Mouse (Mus musculus) E14TG2a.4 (cell line): ENCODE measurements around the gene Tln2.
"Not testable (repeated sequence)": the region's sequence is repeated elsewhere in the genome, so short reads cannot be mapped to it uniquely, and the experiment has no call there.

Experiments used
- H3K27me3 ChIP-seq: 2 replicates; pipeline ENCODE4 v1.6.1; 2014; ENCODE audit warnings: low read length, control low read depth; ENCODE audit not compliant: insufficient read depth
- H3K36me3 ChIP-seq: 2 replicates; pipeline ENCODE4 v1.6.1; 2014; ENCODE audit warnings: low read length, control low read depth; ENCODE audit not compliant: insufficient read depth
- H3K4me1 ChIP-seq: replicated peaks from 2 replicates; pipeline ENCODE4 v1.6.1; 2014; ENCODE audit warnings: low read depth, low read length, control low read depth
- H3K4me3 ChIP-seq: replicated peaks from 2 replicates; pipeline ENCODE4 v1.5.1; 2014; ENCODE audit warnings: mild to moderate bottlenecking, low read length
- H3K9me3 ChIP-seq: 2 replicates; pipeline ENCODE4 v1.6.1; 2014; ENCODE audit warnings: low read length, control low read depth
- CTCF ChIP-seq: conservative IDR thresholded peaks from 2 replicates; pipeline ENCODE4 v1.5.1; 2014; ENCODE audit warnings: low read length
- NANOG ChIP-seq: IDR thresholded peaks from 2 replicates; pipeline ENCODE4 v1.6.1; 2014; ENCODE audit warnings: borderline replicate concordance, low read length, mixed read lengths
- POU5F1 ChIP-seq: IDR thresholded peaks from 2 replicates; pipeline ENCODE4 v1.6.1; 2014; ENCODE audit warnings: low read length, borderline replicate concordance

Tln2 gene

DNA sequence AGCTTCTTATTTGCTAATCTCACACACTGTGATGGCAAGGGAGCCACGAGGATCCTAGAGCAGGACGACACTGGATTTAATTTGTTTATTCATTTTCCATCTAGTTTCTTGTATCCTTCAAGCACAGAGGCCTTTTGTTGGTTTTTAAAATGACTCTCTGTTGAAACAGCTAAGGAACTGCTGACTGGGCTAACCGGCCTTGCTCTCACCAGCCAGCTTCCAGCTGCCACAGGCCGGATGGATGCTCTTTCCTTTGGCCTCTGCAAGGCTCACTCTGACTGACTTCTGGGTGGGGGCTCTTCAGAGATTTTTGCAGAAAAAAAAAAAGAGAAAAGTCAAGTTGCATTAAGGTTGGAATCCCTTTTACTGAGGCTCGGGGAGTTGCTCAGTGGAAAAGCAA, 258.7 kb downstream of the Tln2 start:
- H3K4me1 ChIP-seq: peaks cover 5% of the 10 kb centered on the region; the same call in 1 of the 2 replicates
- TF ChIP-seq CTCF: no peak
- no peak for TF ChIP-seq POU5F1
- no peak for TF ChIP-seq NANOG
- H3K36me3 ChIP-seq: peaks cover 32% of the 10 kb centered on the region
- peaks cover 8% of the 10 kb centered on the region for H3K9me3 ChIP-seq
- H3K4me3 ChIP-seq: no peak overlapping the region
- no peaks in the 10 kb centered on the region for H3K27me3 ChIP-seq

DNA sequence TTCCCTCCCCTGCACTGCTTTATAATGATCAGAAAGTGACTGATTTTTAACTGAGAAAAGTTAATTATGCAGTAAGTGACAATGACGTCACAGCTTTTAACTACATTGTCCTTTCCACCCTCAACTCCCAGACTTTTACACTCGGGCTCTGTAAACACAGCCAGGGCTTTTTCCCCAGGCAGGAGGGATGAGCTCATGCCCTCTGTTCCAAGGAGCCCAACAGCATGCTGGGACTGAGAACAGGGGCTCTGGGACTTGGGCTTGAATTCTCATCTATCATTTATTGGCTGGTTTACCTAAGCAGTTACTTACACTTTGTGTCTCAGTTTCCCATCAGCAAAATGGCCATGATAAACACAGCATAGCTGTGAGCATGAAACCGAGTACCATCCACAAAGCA, 259.2 kb downstream of the Tln2 start:
- no peak for TF ChIP-seq POU5F1
- TF ChIP-seq CTCF: no peak
- no peak for TF ChIP-seq NANOG
- Histone ChIP-seq H3K36me3 (peaks cover 33% of the 10 kb centered on the region), H3K4me1 (peaks cover 5% of the 10 kb centered on the region; the same call in 1 of the 2 replicates), H3K27me3 (no peaks in the 10 kb centered on the region), H3K4me3 (no peak overlapping the region), H3K9me3 (peaks cover 8% of the 10 kb centered on the region)

DNA sequence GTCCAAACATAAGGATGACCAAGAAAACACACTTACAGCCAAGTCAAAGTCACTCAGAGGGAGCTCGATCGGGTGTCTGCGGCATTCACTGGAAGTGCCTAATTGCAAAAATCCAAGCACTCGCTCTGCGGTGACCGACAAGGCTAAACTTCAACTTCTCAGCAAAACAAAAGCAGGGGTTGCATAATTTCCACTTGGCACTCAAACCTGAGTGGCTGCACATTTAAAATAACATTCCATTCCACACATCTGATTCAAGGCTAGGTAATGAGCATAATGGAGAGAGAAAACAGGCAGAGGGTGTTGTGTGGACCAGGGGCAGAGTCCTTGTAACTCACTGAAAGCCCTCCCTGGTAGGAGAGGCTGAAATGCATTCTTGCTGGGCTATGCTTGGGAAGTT, 260.3 kb downstream of the Tln2 start:
- H3K4me3 ChIP-seq: no peak overlapping the region
- peaks cover 5% of the 10 kb centered on the region; the same call in 1 of the 2 replicates for H3K4me1 ChIP-seq
- peaks cover 30% of the 10 kb centered on the region for H3K36me3 ChIP-seq
- peaks cover 8% of the 10 kb centered on the region for H3K9me3 ChIP-seq
- H3K27me3 ChIP-seq: no peaks in the 10 kb centered on the region
- TF ChIP-seq CTCF (no peak), POU5F1 (no peak), NANOG (no peak)

DNA sequence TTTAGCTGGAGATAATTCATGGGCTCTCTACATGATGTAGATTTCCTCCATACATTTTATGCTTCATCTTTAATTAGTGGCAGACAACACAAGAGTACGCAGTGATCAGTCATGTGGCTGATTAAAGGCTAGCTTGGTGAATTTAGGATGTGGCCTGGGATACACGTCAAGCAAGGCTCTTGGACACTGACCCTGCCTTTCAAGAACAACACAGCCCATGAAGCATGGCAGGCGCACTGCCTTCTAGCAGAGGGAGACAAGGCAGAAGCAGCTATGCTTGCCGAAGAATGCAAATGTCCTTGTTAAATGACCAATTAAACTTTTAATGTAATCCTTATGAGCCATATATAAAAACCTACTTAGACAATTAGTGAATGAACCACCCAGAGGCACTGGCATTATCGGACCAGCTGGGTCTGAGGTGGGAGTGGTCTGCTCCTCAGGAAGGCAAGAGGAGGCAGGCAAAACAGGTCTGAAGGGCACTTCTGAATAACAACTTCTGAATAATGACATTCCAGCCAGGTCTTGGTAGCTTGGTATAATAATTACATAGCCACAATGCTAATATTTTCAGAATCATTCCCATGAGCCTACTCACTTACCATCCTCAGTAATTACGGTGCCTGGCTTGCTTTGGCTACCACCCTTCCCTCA, 262.1 kb downstream of the Tln2 start:
- TF ChIP-seq CTCF (no peak), NANOG (no peak), POU5F1 (no peak)
- H3K9me3 ChIP-seq: peaks cover 4% of the 10 kb centered on the region
- H3K27me3 ChIP-seq: no peaks in the 10 kb centered on the region
- peaks cover 5% of the 10 kb centered on the region; the same call in 1 of the 2 replicates for H3K4me1 ChIP-seq
- no peak overlapping the region for H3K4me3 ChIP-seq
- H3K36me3 ChIP-seq: peaks cover 25% of the 10 kb centered on the region

DNA sequence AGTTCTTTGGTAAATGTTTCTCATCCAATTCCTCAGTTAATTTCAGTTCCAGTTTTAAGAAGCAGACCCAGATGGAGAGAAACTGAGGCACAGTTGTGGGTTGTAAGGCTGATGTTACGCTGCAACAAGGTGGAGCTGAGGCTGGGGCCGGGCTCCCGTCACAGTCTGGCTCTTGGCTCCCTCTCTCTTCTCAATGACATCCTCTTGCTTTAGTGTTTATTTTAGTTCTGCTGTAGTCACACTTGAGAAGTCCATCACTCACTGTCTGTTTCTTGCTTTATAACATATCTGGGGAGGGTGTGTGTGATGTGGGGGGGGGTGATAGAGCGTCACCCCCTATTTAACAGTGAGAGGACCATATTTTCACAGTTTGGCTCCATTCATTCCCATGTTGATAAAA, 272.0 kb downstream of the Tln2 start:
- Histone ChIP-seq H3K4me1 (no peaks in the 10 kb centered on the region), H3K36me3 (peaks cover 22% of the 10 kb centered on the region), H3K4me3 (no peak overlapping the region), H3K27me3 (no peaks in the 10 kb centered on the region), H3K9me3 (no peaks in the 10 kb centered on the region)
- TF ChIP-seq NANOG: no peak
- no peak for TF ChIP-seq POU5F1
- TF ChIP-seq CTCF: no peak

DNA sequence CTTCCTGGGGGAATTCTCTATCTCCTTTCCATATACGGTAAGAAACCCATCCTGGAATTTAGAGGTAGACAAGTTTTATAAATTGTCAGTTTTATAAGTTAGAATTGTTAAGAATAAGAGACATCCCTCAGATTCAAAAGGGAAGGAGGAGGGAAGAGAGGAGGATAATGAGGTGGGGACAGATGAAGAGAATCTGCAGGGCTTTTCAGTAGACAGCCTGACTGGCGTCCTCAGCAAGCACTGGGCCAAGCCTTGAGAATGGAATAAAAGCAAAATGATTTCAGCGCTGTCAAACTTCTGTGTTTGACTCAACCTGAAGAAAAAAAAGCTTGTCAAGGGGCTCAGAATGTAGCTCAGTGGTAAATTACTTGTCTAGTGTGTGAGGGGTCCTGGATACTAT, 272.7 kb downstream of the Tln2 start:
- H3K36me3 ChIP-seq: peaks cover 22% of the 10 kb centered on the region
- H3K27me3 ChIP-seq: no peaks in the 10 kb centered on the region
- TF ChIP-seq NANOG (no peak), POU5F1 (no peak), CTCF (no peak)
- no peak overlapping the region for H3K4me3 ChIP-seq
- H3K9me3 ChIP-seq: no peaks in the 10 kb centered on the region
- no peaks in the 10 kb centered on the region for H3K4me1 ChIP-seq

DNA sequence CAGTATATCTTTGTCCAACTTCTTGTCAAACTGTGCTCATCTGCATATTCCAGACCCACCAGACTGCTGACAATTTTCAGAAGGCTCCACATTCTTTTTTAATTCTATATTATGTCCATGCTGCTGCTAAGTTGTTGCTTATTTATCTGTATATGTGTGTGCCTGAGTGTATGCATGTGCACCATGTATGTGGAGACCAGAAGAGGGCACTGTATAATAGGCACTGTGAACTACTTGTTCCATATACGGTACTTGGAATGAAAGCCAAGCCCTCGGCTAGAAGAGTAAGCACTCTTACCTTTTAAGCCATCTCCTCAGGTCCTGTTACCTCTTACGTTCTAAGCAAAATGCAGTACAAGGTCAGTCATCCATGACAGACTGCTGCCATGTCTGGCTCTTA, 274.0 kb downstream of the Tln2 start:
- TF ChIP-seq POU5F1: no peak
- TF ChIP-seq CTCF: no peak
- TF ChIP-seq NANOG: no peak
- Histone ChIP-seq H3K27me3 (no peaks in the 10 kb centered on the region), H3K36me3 (peaks cover 22% of the 10 kb centered on the region), H3K9me3 (no peaks in the 10 kb centered on the region), H3K4me1 (no peaks in the 10 kb centered on the region), H3K4me3 (no peak overlapping the region)

DNA sequence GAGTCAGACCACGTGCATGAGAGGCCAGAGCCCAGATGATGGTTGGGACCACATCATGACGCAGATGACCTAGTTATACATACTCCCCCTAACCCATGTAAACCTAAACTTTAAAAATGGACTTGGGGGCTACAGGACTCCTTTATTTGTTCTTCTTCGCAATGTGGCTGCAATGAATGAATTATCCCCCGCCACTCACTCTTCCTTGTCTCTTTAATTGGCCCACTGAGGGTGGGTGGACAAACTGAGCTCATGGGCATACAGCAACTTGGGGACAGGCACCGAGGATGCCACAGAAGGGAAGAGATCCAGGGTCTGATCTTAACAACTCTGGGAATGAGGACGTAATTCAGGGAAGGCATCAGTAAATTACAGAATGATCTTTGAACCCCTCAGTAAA, 277.7 kb downstream of the Tln2 start:
- Histone ChIP-seq H3K27me3 (no peaks in the 10 kb centered on the region), H3K4me3 (no peak overlapping the region), H3K4me1 (no peaks in the 10 kb centered on the region), H3K36me3 (no peaks in the 10 kb centered on the region), H3K9me3 (no peaks in the 10 kb centered on the region)
- no peak for TF ChIP-seq CTCF
- TF ChIP-seq POU5F1: no peak
- TF ChIP-seq NANOG: no peak

DNA sequence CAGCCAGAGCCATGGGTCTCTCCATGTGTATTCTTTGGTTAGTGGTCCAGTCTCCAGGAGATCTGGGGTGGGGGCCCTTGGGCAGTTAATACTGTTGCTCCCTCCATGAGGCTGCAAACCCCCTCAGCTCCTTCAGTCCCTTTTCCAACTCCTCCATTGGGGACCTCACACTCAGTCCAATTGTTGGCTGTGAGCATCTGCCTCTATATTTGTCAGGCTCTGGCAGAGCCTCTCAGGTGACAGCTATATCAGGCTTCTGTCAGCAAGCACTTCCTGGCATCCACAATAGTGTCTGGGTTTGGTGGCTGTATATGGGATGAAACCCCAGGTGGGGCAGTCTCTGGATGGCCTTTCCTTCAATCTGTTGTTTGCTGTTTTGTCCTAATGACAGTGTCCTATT, 279.2 kb downstream of the Tln2 start:
- not testable (repeated sequence) for H3K9me3 ChIP-seq, H3K4me1 ChIP-seq, H3K4me3 ChIP-seq, H3K27me3 ChIP-seq, H3K36me3 ChIP-seq
